17 mouse cellular contexts compared by ENCODE assay signal in genomic region chr3:125884879-125885278, GRCm38 (mm10). TPM values are rescaled to one million over a fixed set of nuclear protein-coding genes. Genes with fewer than 3 reads are reported as not detected.
"Had no signal": no experiment of that assay in that cellular context is flagged by ENCODE, and none has a peak within 500 bp of the region (broad histone marks: within the 10 kb centered on the region; RNA-seq: fewer than 3 reads in every experiment).

No protein-coding gene starts in this region.

- H3K4me1 ChIP-seq: hindbrain, embryonic 13.5 days; liver, embryonic 12.5 days; midbrain, embryonic 13.5 days had no signal

- H3K4me2 ChIP-seq: hindbrain, embryonic 13.5 days; limb, embryonic 12.5 days; liver, embryonic 12.5 days; midbrain, embryonic 13.5 days; neural tube, embryonic 13.5 days had no signal

- H3K27me3 ChIP-seq: hindbrain, embryonic 13.5 days; limb, embryonic 12.5 days; liver, embryonic 12.5 days; midbrain, embryonic 13.5 days; neural tube, embryonic 13.5 days had no signal

- ATAC-seq: hindbrain, postnatal 0 days; liver, embryonic 12.5 days; lung, postnatal 0 days; midbrain, embryonic 13.5 days had no signal

- H3K9ac ChIP-seq: hindbrain, embryonic 13.5 days; limb, embryonic 12.5 days; liver, embryonic 12.5 days; midbrain, embryonic 13.5 days; neural tube, embryonic 13.5 days had no signal

- H3K36me3 ChIP-seq: hindbrain, embryonic 13.5 days; limb, embryonic 12.5 days; liver, embryonic 12.5 days; midbrain, embryonic 13.5 days; neural tube, embryonic 13.5 days had no signal

- H3K27ac ChIP-seq: hindbrain, embryonic 13.5 days; hindbrain, postnatal 0 days; kidney, postnatal 0 days; limb, embryonic 12.5 days; liver, embryonic 12.5 days; midbrain, embryonic 13.5 days; neural tube, embryonic 13.5 days had no signal

- DNase-seq: kidney, adult 11 months; kidney, adult 9 months; kidney, postnatal 36 days; lung, adult 2 months; lung, postnatal 36 days; right cerebral cortex, postnatal 14 days; thymus, adult 2 months; thymus, postnatal 4 days had no signal

- H3K4me3 ChIP-seq: hindbrain, embryonic 13.5 days; limb, embryonic 12.5 days; liver, embryonic 12.5 days; midbrain, embryonic 13.5 days; neural tube, embryonic 13.5 days had no signal

- H3K9me3 ChIP-seq: hindbrain, embryonic 13.5 days; limb, embryonic 12.5 days; liver, embryonic 12.5 days; midbrain, embryonic 13.5 days; neural tube, embryonic 13.5 days had no signal

RNA-seq across cellular contexts. Expression of gene Ugt8a, which starts 53.5 kb away (rescaled TPM):
- polyA plus RNA-seq: spleen, adult 2 months had no signal
